Mouse (Mus musculus): ENCODE data around the gene Spred1. TPM values are rescaled to one million over a fixed set of nuclear protein-coding genes. Genes with fewer than 3 reads are reported as not detected.

The Spred1 gene
- polyA plus RNA-seq, 1 experiment from 2014 or later: 7.6 TPM

- H3K36me3 ChIP-seq (ENCODE audit: control insufficient read depth, insufficient read depth, low read length): no peaks in the 10 kb centered on the region
- peaks cover 13% of the 10 kb centered on the region for H3K4me1 ChIP-seq (ENCODE audit: control insufficient read depth, insufficient read depth, low read length)
- no peak for ATAC-seq
- H3K9me3 ChIP-seq (replicated peaks; ENCODE audit: control insufficient read depth, low read length, poor library complexity, severe bottlenecking): no peaks in the 10 kb centered on the region
- no peak overlapping the region for H3K27ac ChIP-seq (ENCODE audit: low read length)
- no peak overlapping the region for H3K4me3 ChIP-seq (ENCODE audit: low read depth, low read length)
- H3K27me3 ChIP-seq (ENCODE audit: control insufficient read depth, insufficient read depth, low read depth, low read length): no peaks in the 10 kb centered on the region
- WGBS: 94% methylated on average over 2 of the region's 2 CpGs
- H3K9ac ChIP-seq (ENCODE audit: low read depth, low read length): no peak overlapping the region
- H3K4me2 ChIP-seq (ENCODE audit: low read length): no peak overlapping the region
Observed at GRCm38 (mm10) chr2:117146026-117146425, 24.9 kb downstream of the Spred1 start.

- WGBS: 84% methylated on average over 3 of the region's 3 CpGs
- Histone ChIP-seq H3K27me3 (ENCODE audit: control insufficient read depth, insufficient read depth, low read depth, low read length) (no peaks in the 10 kb centered on the region), H3K9me3 (replicated peaks; ENCODE audit: control insufficient read depth, low read length, poor library complexity, severe bottlenecking) (no peaks in the 10 kb centered on the region), H3K4me3 (ENCODE audit: low read depth, low read length) (no peak overlapping the region), H3K9ac (ENCODE audit: low read depth, low read length) (no peak overlapping the region), H3K27ac (ENCODE audit: low read length) (no peak overlapping the region), H3K4me2 (ENCODE audit: low read length) (no peak overlapping the region), H3K4me1 (ENCODE audit: control insufficient read depth, insufficient read depth, low read length) (peaks cover 9% of the 10 kb centered on the region), H3K36me3 (ENCODE audit: control insufficient read depth, insufficient read depth, low read length) (no peaks in the 10 kb centered on the region)
- no peak for ATAC-seq
Observed at GRCm38 (mm10) chr2:117146617-117147016, 25.4 kb downstream of the Spred1 start.

DNA sequence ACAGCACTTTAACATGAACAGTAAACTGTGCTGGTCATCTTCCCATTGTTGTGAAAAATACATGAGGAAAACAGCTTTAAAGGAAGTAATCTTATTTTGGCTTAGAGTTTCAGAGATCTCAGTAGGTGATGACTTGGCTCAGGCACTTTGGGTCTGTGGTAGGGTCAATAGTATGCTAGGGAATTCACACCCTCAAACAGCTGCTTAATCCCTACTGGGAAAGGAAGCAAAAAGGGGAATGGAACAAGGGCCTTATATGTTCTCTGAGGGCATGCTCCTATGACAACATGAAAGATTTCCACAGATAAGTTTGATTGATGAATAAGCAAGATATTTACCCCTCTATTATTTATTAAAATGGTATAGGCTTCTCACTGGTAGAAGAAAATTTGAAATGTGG lies 31.0 kb downstream of the Spred1 start:
- ATAC-seq: no peak
- H3K4me2 ChIP-seq (ENCODE audit: low read length): no peak overlapping the region
- H3K9ac ChIP-seq (ENCODE audit: low read depth, low read length): no peak overlapping the region
- H3K27ac ChIP-seq (ENCODE audit: low read length): no peak overlapping the region
- H3K9me3 ChIP-seq (replicated peaks; ENCODE audit: control insufficient read depth, low read length, poor library complexity, severe bottlenecking): no peaks in the 10 kb centered on the region
- peaks cover 8% of the 10 kb centered on the region for H3K4me1 ChIP-seq (ENCODE audit: control insufficient read depth, insufficient read depth, low read length)
- 0 out of 2 replicates have a peak, but pooled peaks cover 3% of the 10 kb centered on the region for H3K36me3 ChIP-seq (ENCODE audit: control insufficient read depth, insufficient read depth, low read length)
- no peak overlapping the region for H3K4me3 ChIP-seq (ENCODE audit: low read depth, low read length)
- no peaks in the 10 kb centered on the region for H3K27me3 ChIP-seq (ENCODE audit: control insufficient read depth, insufficient read depth, low read depth, low read length)

DNA sequence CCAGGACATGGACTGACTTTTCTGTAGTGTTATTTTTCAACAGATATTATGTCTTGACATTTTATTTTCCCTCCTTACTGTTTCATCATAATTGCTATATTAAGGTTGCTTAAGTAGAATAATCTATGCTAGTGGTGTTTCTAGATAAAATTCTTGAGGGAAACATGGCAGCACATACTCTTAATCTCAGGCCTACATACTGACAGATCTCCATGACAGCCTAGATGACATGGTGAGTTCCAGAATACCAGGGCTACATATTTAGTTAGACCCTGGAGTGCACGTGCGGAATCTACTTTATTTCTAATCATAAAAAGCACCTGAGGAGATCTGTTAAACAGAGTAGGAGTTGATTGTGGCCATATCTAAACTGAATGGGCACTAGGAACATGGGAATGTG lies 47.2 kb downstream of the Spred1 start:
- no peak for ATAC-seq
- H3K4me3 ChIP-seq (ENCODE audit: low read depth, low read length): no peak overlapping the region
- H3K9ac ChIP-seq (ENCODE audit: low read depth, low read length): no peak overlapping the region
- H3K36me3 ChIP-seq (ENCODE audit: control insufficient read depth, insufficient read depth, low read length): no peaks in the 10 kb centered on the region
- no peak overlapping the region for H3K27ac ChIP-seq (ENCODE audit: low read length)
- 89% methylated on average over 2 of the region's 2 CpGs for WGBS
- no peaks in the 10 kb centered on the region for H3K4me1 ChIP-seq (ENCODE audit: control insufficient read depth, insufficient read depth, low read length)
- no peak overlapping the region for H3K4me2 ChIP-seq (ENCODE audit: low read length)
- H3K27me3 ChIP-seq (ENCODE audit: control insufficient read depth, insufficient read depth, low read depth, low read length): no peaks in the 10 kb centered on the region
- no peaks in the 10 kb centered on the region for H3K9me3 ChIP-seq (replicated peaks; ENCODE audit: control insufficient read depth, low read length, poor library complexity, severe bottlenecking)

- H3K4me1 ChIP-seq (ENCODE audit: control insufficient read depth, insufficient read depth, low read length): no peaks in the 10 kb centered on the region
- H3K9ac ChIP-seq (ENCODE audit: low read depth, low read length): no peak overlapping the region
- ATAC-seq: no peak
Observed at GRCm38 (mm10) chr2:117169037-117169436, 47.9 kb downstream of the Spred1 start.

DNA sequence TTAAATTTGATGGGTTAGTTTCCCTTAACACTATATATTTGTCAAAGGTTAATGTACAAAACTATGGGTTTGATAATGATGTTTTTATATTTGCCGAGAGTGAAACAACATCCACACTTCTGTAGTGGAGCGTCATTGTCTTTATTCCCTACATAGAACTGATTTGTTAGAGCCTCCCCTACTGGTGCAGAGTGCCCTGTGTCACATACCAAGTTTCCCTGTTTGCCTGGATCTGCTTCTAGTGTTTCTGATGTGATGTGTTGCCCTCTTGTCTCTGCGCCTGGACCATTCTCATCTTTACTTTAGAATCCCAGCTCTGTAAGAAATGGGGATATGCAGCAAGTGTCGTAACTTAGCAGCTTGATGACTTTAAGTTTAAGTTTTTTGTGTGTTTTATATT lies 51.8 kb downstream of the Spred1 start:
- no peaks in the 10 kb centered on the region for H3K9me3 ChIP-seq (replicated peaks; ENCODE audit: control insufficient read depth, low read length, poor library complexity, severe bottlenecking)
- no peaks in the 10 kb centered on the region for H3K27me3 ChIP-seq (ENCODE audit: control insufficient read depth, insufficient read depth, low read depth, low read length)
- H3K4me2 ChIP-seq (ENCODE audit: low read length): no peak overlapping the region
- peaks cover 2% of the 10 kb centered on the region; the same call in 1 of the 2 replicates for H3K36me3 ChIP-seq (ENCODE audit: control insufficient read depth, insufficient read depth, low read length)
- H3K4me3 ChIP-seq (ENCODE audit: low read depth, low read length): no peak overlapping the region
- H3K27ac ChIP-seq (ENCODE audit: low read length): no peak overlapping the region
- WGBS: 83% methylated on average over 4 of the region's 4 CpGs
- H3K4me1 ChIP-seq (ENCODE audit: control insufficient read depth, insufficient read depth, low read length): no peaks in the 10 kb centered on the region
- H3K9ac ChIP-seq (ENCODE audit: low read depth, low read length): no peak overlapping the region
- no peak for ATAC-seq

More at GRCm38 (mm10) chr2:117169037-117169436, 47.9 kb downstream of the Spred1 start:
- no peak overlapping the region for H3K27ac ChIP-seq (ENCODE audit: low read length)
- no peak overlapping the region for H3K4me3 ChIP-seq (ENCODE audit: low read depth, low read length)
- H3K4me2 ChIP-seq (ENCODE audit: low read length): no peak overlapping the region
- H3K36me3 ChIP-seq (ENCODE audit: control insufficient read depth, insufficient read depth, low read length): no peaks in the 10 kb centered on the region
- H3K9me3 ChIP-seq (replicated peaks; ENCODE audit: control insufficient read depth, low read length, poor library complexity, severe bottlenecking): no peaks in the 10 kb centered on the region
- 72% methylated on average over 3 of the region's 3 CpGs for WGBS
- H3K27me3 ChIP-seq (ENCODE audit: control insufficient read depth, insufficient read depth, low read depth, low read length): no peaks in the 10 kb centered on the region

DNA sequence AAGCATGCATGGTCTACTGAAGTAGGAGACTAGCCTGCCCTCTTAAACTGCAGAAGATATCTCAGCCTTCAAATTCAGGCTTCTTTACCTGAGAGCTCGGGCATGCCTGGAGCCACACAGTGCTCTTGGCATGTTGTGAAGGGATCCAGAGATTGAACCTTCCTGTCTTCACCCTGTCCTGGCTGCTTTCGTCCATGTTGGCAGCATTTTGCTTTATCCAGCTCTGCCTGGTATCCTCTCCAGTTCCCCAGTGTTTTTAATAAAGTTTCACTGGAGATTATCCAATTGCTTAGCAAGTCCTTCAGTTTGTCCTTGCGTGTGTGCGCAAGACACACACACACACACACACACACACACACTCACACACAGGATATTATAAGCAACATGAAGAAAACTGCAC lies 54.9 kb downstream of the Spred1 start:
- ATAC-seq: no peak
- 91% methylated on average over 4 of the region's 4 CpGs for WGBS
- Histone ChIP-seq H3K4me2 (ENCODE audit: low read length) (no peak overlapping the region), H3K4me3 (ENCODE audit: low read depth, low read length) (no peak overlapping the region), H3K36me3 (ENCODE audit: control insufficient read depth, insufficient read depth, low read length) (peaks cover 2% of the 10 kb centered on the region; the same call in 1 of the 2 replicates), H3K27me3 (ENCODE audit: control insufficient read depth, insufficient read depth, low read depth, low read length) (no peaks in the 10 kb centered on the region), H3K4me1 (ENCODE audit: control insufficient read depth, insufficient read depth, low read length) (no peaks in the 10 kb centered on the region), H3K27ac (ENCODE audit: low read length) (no peak overlapping the region), H3K9me3 (replicated peaks; ENCODE audit: control insufficient read depth, low read length, poor library complexity, severe bottlenecking) (no peaks in the 10 kb centered on the region), H3K9ac (ENCODE audit: low read depth, low read length) (no peak overlapping the region)

DNA sequence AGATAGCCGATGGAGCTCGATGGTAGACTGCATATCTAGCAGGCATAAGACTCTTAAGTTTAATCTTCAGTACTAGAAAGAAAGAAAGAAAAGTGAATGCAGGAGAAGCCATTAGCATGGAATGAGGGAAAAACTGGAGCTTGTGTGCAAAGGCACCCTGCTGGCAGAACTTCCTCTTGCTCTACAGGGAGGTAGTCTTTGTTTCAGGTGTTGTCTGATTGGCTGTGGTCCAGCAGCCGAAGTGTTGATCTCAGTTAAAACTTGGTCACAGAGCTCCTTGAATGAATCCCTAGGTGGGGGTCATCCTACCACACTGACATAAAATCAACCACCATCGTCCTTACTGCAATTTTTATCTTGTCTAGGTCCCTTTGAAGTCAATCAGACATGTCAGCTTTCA lies 55.8 kb downstream of the Spred1 start:
- 54% methylated on average over 4 of the region's 4 CpGs for WGBS
- Histone ChIP-seq H3K9me3 (replicated peaks; ENCODE audit: control insufficient read depth, low read length, poor library complexity, severe bottlenecking) (no peaks in the 10 kb centered on the region), H3K27ac (ENCODE audit: low read length) (no peak overlapping the region), H3K4me1 (ENCODE audit: control insufficient read depth, insufficient read depth, low read length) (no peaks in the 10 kb centered on the region), H3K27me3 (ENCODE audit: control insufficient read depth, insufficient read depth, low read depth, low read length) (no peaks in the 10 kb centered on the region), H3K9ac (ENCODE audit: low read depth, low read length) (no peak overlapping the region), H3K4me2 (ENCODE audit: low read length) (no peak overlapping the region), H3K36me3 (ENCODE audit: control insufficient read depth, insufficient read depth, low read length) (peaks cover 2% of the 10 kb centered on the region; the same call in 1 of the 2 replicates), H3K4me3 (ENCODE audit: low read depth, low read length) (no peak overlapping the region)
- no peak for ATAC-seq

DNA sequence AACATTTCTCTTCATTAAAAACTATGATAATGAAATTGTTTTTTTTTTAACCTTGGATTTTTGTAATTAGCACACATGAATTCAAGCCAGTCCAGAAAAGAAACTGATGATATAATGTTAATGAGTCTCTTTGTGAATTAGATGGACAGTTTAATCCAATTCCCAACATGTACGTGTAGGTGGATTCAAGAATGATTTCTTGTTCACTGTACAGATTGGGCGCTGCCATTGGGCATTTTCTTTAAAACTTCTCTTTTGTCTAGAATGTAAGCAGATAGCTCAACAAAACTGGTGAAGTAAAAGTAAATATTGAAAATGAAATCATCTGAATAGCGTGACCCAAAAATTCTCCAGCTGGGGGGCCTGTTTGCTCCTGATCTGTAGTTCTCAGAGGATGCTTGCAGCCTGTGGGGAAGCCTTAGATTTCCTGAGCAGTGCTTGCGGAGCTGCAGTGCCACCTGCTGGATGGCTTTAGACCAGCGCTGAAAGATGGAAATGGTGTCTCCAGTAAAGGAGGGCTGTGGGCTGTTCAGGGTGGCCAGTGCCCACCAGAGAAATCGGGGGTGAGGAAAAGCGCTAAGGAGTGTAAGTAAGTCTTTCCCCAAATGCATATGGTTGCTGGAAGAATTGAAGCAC lies 59.2 kb downstream of the Spred1 start:
- Histone ChIP-seq H3K36me3 (ENCODE audit: control insufficient read depth, insufficient read depth, low read length) (peaks cover 2% of the 10 kb centered on the region; the same call in 1 of the 2 replicates), H3K27me3 (ENCODE audit: control insufficient read depth, insufficient read depth, low read depth, low read length) (no peaks in the 10 kb centered on the region), H3K9ac (ENCODE audit: low read depth, low read length) (no peak overlapping the region), H3K9me3 (replicated peaks; ENCODE audit: control insufficient read depth, low read length, poor library complexity, severe bottlenecking) (no peaks in the 10 kb centered on the region), H3K27ac (ENCODE audit: low read length) (no peak overlapping the region), H3K4me1 (ENCODE audit: control insufficient read depth, insufficient read depth, low read length) (no peaks in the 10 kb centered on the region), H3K4me2 (ENCODE audit: low read length) (no peak overlapping the region), H3K4me3 (ENCODE audit: low read depth, low read length) (no peak overlapping the region)
- peak; percentile 90 for ATAC-seq
- 27% methylated on average over 7 of the region's 7 CpGs for WGBS

Measured in midbrain, embryonic 16.5 days (tissue).